Mouse (Mus musculus) kidney, embryonic 16.5 days (tissue): ENCODE results near the gene Nptx1. TPM values are rescaled to one million over a fixed set of nuclear protein-coding genes. Genes with fewer than 3 reads are reported as not detected.

Experiments
- ATAC-seq: fragments of 200-750 bp; cut with Nextera tagmentation; 2 replicates; pipeline ENCODE4 v1.8.0; 2017; ENCODE audit warnings: moderate TSS enrichment; ENCODE audit not compliant: low FRiP score, low TSS enrichment
- H3K27ac ChIP-seq: fragments of 300-500 bp; sonication (generic); 2 replicates; pipeline ENCODE4 v1.5.1; 2014; ENCODE audit warnings: low read length
- H3K27me3 ChIP-seq: fragments of 300-500 bp; sonication (generic); 2 replicates; pipeline ENCODE4 v1.6.1; 2014; ENCODE audit warnings: low read length, control low read depth, mixed read lengths; ENCODE audit not compliant: insufficient read depth
- H3K36me3 ChIP-seq: fragments of 300-500 bp; sonication (generic); 2 replicates; pipeline ENCODE4 v1.6.1; 2014; ENCODE audit warnings: low read length, control low read depth, mixed read lengths; ENCODE audit not compliant: insufficient read depth
- H3K4me1 ChIP-seq: fragments of 300-500 bp; sonication (generic); 2 replicates; pipeline ENCODE4 v1.6.1; 2014; ENCODE audit warnings: low read length, control low read depth, mixed read lengths; ENCODE audit not compliant: insufficient read depth
- H3K4me2 ChIP-seq: fragments of 300-500 bp; sonication (generic); replicated peaks from 2 replicates; pipeline ENCODE4 v1.6.1; 2014; ENCODE audit warnings: low read depth, low read length
- H3K4me3 ChIP-seq: fragments of 300-500 bp; sonication (generic); 2 replicates; pipeline ENCODE4 v1.5.1; 2014; ENCODE audit warnings: mild to moderate bottlenecking, low read length
- H3K9ac ChIP-seq: fragments of 300-500 bp; sonication (generic); replicated peaks from 2 replicates; pipeline ENCODE4 v1.6.1; 2014; ENCODE audit warnings: low read length
- H3K9me3 ChIP-seq: fragments of 300-500 bp; sonication (generic); 2 replicates; pipeline ENCODE4 v1.6.1; 2016; ENCODE audit warnings: low read length, control low read depth
- WGBS: fragments of 180-500 bp; shearing (Covaris S2); extraction: QIAGEN DNeasy Blood & Tissue Kit; methylation state at CpG from one replicate; pipeline ENCODE4 v1.1.7; 2014; 5-methylcytosine and 5-hydroxymethylcytosine counted together
- polyA plus RNA-seq: library from polyadenylated mRNA; unstranded; fragments of >200 nt; fragmentation: Nextera tagmentation; extraction: Ambion mirVana; gene quantifications from 2 replicates; pipeline ENCODE4 v1.2.1, GENCODE M21; 2015

The Nptx1 gene
- polyA plus RNA-seq, 1 experiment from 2014 or later: 0.54 TPM

- Histone ChIP-seq H3K9ac (no peak overlapping the region), H3K36me3 (no peaks in the 10 kb centered on the region), H3K27me3 (peaks cover 7% of the 10 kb centered on the region; the same call in 1 of the 2 replicates), H3K9me3 (no peaks in the 10 kb centered on the region), H3K27ac (no peak overlapping the region), H3K4me1 (peaks cover 8% of the 10 kb centered on the region), H3K4me3 (no peak overlapping the region), H3K4me2 (no peak overlapping the region)
- WGBS: 77% methylated on average over 16 of the region's 16 CpGs
- ATAC-seq: no peak
Measured at GRCm38 (mm10) chr11:119515823-119516676, 31.5 kb downstream of the Nptx1 start.

DNA sequence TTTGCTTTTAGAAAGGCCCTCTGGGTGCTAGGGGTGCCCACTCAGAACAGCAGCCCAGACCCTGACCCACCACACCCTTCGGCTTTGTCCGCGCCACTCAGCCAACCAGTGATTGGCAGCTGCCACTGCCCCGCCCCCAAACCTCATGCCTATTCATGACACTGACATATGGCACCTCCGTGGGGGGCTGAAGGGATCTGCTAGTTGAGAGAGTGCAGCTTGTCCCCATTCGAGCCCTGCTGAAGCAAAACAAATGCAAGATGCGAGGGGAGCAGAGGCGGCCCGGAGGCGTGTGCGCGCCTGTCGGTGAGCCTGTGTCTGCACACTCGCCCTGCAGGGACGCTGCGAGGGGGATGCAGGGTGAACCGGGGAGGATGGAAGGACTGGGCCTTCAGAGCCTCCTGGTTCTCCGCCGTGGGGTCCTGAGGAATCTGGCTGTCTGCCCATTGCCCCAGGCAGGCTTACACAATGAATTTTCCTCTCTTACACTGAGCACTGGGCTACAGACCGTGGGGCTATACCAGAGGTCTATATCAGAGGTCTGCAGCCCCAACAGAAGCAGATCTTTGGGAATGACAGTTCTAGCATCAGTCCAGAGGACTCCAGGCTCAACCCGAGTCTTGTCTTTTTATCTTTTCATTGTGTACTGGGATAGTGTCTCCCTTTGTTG, 32.5 kb downstream of the Nptx1 start:
- Histone ChIP-seq H3K27me3 (peaks cover 7% of the 10 kb centered on the region; the same call in 1 of the 2 replicates), H3K36me3 (no peaks in the 10 kb centered on the region), H3K27ac (no peak overlapping the region), H3K4me1 (peaks cover 8% of the 10 kb centered on the region), H3K4me2 (peak overlapping the region; percentile 48), H3K9me3 (no peaks in the 10 kb centered on the region), H3K4me3 (peak overlapping the region; percentile 30), H3K9ac (no peak overlapping the region)
- 6% methylated on average over 21 of the region's 21 CpGs for WGBS
- peak; percentile 32; the same call in 1 of the 2 replicates for ATAC-seq

DNA sequence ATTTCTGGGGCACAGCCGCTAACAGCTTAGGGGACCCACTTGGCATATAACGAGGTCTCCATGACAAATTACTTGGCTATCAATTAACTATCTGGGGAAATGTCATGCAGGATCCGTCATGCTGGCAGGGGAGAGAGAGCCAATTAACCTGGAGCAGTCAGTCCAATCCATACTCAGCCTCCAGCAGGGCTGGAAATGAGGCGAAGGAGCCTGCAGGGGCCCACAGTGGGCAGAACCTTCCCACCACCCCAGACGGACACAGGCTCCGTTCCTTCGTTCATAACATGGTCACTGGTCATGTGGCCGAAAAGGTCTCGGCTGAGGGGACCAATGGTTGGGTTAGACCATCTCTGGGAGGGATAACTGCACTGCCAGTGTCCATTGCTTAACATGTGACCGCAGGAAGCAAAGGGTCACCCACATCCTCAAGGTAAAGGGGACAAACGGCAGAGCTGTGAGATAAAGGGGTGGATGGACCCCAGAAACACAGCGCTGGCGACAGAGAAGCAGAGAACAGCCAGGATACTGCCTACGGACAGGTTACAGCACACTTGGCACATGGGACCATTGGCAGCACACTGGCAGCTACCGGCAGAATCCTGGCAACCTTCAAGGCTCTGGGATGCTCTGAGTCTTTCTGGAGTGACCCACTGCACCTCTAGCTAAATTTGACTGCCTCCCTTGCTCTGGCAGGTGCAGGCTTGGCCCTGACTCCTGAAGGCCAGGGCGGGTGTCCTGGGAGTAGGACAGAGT, 33.3 kb downstream of the Nptx1 start:
- WGBS: 55% methylated on average over 16 of the region's 16 CpGs
- no peak overlapping the region for H3K4me3 ChIP-seq

GRCm38 (mm10) chr11:119513038-119513659, 34.4 kb downstream of the Nptx1 start:
- peaks cover 7% of the 10 kb centered on the region; the same call in 1 of the 2 replicates for H3K27me3 ChIP-seq
- H3K4me2 ChIP-seq: no peak overlapping the region
- no peaks in the 10 kb centered on the region for H3K9me3 ChIP-seq
- no peak overlapping the region for H3K9ac ChIP-seq
- ATAC-seq: no peak
- peaks cover 8% of the 10 kb centered on the region for H3K4me1 ChIP-seq
- no peaks in the 10 kb centered on the region; the same call in 1 of the 2 replicates for H3K36me3 ChIP-seq
- H3K4me3 ChIP-seq: no peak overlapping the region
- H3K27ac ChIP-seq: no peak overlapping the region
- 26% methylated on average over 9 of the region's 9 CpGs for WGBS

More for the DNA sequence above, 33.3 kb downstream of the Nptx1 start:
- Histone ChIP-seq H3K9ac (no peak overlapping the region), H3K27ac (no peak overlapping the region), H3K9me3 (no peaks in the 10 kb centered on the region), H3K4me2 (peak overlapping the region; percentile 48), H3K36me3 (no peaks in the 10 kb centered on the region), H3K4me1 (peaks cover 8% of the 10 kb centered on the region), H3K27me3 (peaks cover 7% of the 10 kb centered on the region; the same call in 1 of the 2 replicates)
- no peak for ATAC-seq

DNA sequence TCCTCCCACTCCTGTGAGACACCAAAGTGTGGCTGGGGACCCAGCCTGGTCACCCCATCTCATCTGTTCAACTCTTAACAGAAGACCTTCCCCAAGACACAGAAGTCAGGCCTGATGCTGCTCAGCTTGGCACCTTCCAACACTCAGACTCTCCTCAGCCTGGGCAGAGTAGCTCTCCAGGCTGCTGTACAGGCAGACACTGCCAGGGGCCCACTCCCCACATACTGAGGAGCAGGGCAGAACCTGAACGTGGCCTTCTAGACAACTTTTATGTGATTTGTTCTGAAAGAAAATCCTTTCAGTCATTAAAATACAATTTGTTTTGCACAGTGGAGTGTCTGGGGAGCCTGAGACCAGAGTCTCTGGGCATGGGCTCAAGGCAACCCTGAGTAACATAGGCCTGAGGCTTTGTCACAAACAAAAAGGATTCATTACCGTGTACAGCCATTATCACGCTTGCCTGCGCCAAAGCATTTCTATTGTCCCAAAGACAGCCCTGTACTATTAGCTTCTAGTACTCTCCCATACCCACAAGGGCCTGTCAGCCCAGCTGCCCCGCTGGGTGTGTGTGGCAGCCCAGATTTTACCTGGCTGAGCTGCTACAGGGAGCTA, 38.3 kb downstream of the Nptx1 start:
- Histone ChIP-seq H3K27ac (no peak overlapping the region), H3K36me3 (peaks cover 25% of the 10 kb centered on the region), H3K4me2 (no peak overlapping the region), H3K4me1 (no peaks in the 10 kb centered on the region), H3K9ac (no peak overlapping the region), H3K4me3 (no peak overlapping the region), H3K27me3 (no peaks in the 10 kb centered on the region), H3K9me3 (no peaks in the 10 kb centered on the region)
- no peak for ATAC-seq
- WGBS: 73% methylated on average over 5 of the region's 5 CpGs

DNA sequence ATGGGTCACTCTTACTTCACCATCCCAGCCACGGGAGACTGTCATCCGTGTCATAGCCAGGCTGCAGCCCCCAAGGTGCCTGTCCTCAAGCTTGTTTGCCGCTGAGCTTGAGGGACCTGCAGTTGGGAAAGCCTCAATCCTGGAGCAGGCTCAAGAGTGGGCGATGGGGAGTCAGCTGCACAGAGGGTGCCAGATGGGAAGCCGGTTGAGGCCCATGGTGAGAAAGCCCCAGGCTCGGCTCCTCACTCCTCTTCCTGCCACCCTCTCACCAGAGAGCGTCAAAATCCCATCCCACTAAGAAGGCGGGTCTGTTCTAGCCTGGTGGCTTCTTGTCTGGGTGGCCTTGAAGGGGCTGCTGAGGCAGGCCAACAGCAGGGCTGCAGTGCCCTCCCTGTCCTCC, 39.8 kb downstream of the Nptx1 start:
- 86% methylated on average over 8 of the region's 8 CpGs for WGBS
- no peak for ATAC-seq
- H3K4me1 ChIP-seq: no peaks in the 10 kb centered on the region
- no peak overlapping the region for H3K27ac ChIP-seq
- H3K9ac ChIP-seq: no peak overlapping the region
- H3K36me3 ChIP-seq: peaks cover 27% of the 10 kb centered on the region
- H3K27me3 ChIP-seq: no peaks in the 10 kb centered on the region
- H3K4me3 ChIP-seq: no peak overlapping the region
- H3K4me2 ChIP-seq: no peak overlapping the region
- H3K9me3 ChIP-seq: no peaks in the 10 kb centered on the region

GRCm38 (mm10) chr11:119506386-119506785, 41.2 kb downstream of the Nptx1 start:
- H3K4me2 ChIP-seq: no peak overlapping the region
- 89% methylated on average over 4 of the region's 4 CpGs for WGBS
- H3K27ac ChIP-seq: no peak overlapping the region
- H3K36me3 ChIP-seq: peaks cover 40% of the 10 kb centered on the region
- H3K9me3 ChIP-seq: no peaks in the 10 kb centered on the region
- H3K4me3 ChIP-seq: no peak overlapping the region
- H3K4me1 ChIP-seq: no peaks in the 10 kb centered on the region
- no peak overlapping the region for H3K9ac ChIP-seq
- ATAC-seq: no peak
- H3K27me3 ChIP-seq: no peaks in the 10 kb centered on the region

DNA sequence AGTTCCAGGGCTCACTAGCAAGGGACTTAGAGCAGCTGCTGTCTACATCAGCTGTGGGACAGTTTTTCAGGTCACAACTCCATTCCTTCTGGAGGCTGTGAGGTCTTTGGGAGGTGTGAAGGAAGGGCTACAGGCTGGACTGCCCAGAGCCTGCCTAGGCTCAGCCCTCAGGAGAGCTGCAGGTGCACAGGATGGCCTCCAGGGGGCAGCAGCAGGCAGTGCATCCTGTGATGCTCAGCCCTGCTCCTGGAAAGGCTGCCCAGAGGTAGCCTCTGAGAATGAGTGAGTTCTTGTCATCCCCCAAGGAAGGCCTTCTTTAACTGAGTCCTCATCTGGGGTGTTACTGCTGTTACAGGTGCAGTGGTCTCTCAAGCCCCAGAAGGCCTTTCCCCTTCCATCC, 43.9 kb downstream of the Nptx1 start:
- Histone ChIP-seq H3K9me3 (no peaks in the 10 kb centered on the region), H3K9ac (no peak overlapping the region), H3K27me3 (no peaks in the 10 kb centered on the region), H3K27ac (no peak overlapping the region), H3K36me3 (peaks cover 54% of the 10 kb centered on the region), H3K4me1 (no peaks in the 10 kb centered on the region), H3K4me2 (no peak overlapping the region), H3K4me3 (no peak overlapping the region)
- peak; percentile 66; the same call in 1 of the 2 replicates for ATAC-seq

- ATAC-seq: no peak
- H3K27me3 ChIP-seq: no peaks in the 10 kb centered on the region
- no peak overlapping the region for H3K9ac ChIP-seq
- H3K4me2 ChIP-seq: no peak overlapping the region
- no peaks in the 10 kb centered on the region for H3K4me1 ChIP-seq
- no peak overlapping the region for H3K4me3 ChIP-seq
- H3K36me3 ChIP-seq: peaks cover 37% of the 10 kb centered on the region
- WGBS: 87% methylated on average over 2 of the region's 2 CpGs
- H3K27ac ChIP-seq: no peak overlapping the region
- H3K9me3 ChIP-seq: no peaks in the 10 kb centered on the region
Measured at GRCm38 (mm10) chr11:119500011-119500410, 47.5 kb downstream of the Nptx1 start.
